Mouse (Mus musculus) hematopoietic stem cell, adult 5-6 weeks (primary cell): ENCODE measurements around the gene Nipal4. TPM values are rescaled to one million over a fixed set of nuclear protein-coding genes. Genes with fewer than 3 reads are reported as not detected.

Experiments
- ATAC-seq, 2 experiments: fragments of 125-278 bp in 1 of 2; replicated peaks in 1 of 2; 2 replicates each; pipeline ENCODE4 v1.8.0; 2016 to 2017; ENCODE audit warnings: inconsistent platforms in 2 of 2, mild to moderate bottlenecking in 2 of 2, moderate number of reproducible peaks in 2 of 2, low read depth in 1 of 2, moderate TSS enrichment in 1 of 2; ENCODE audit not compliant: low FRiP score in 2 of 2, poor library complexity in 2 of 2, severe bottlenecking in 2 of 2, insufficient read depth in 1 of 2, low TSS enrichment in 1 of 2
- total RNA-seq: library from RNA; stranded (forward); fragments of 172-1452, 232-1000 nt; gene quantifications from 2 replicates; pipeline ENCODE4 v1.2.3, GENCODE M21; 2017

The Nipal4 gene
- total RNA-seq, 1 experiment from 2014 or later, result not detected

- no peak for ATAC-seq
Observed at GRCm38 (mm10) chr11:46177246-46178043, 11.1 kb upstream of the Nipal4 start.

GRCm38 (mm10) chr11:46176155-46176554 lies 9.8 kb upstream of the Nipal4 start:
- ATAC-seq, result no peak

GRCm38 (mm10) chr11:46172128-46172527 lies 5.8 kb upstream of the Nipal4 start:
- no peak for ATAC-seq

- ATAC-seq, result no peak
Observed at GRCm38 (mm10) chr11:46169908-46170307, 3.6 kb upstream of the Nipal4 start.

GRCm38 (mm10) chr11:46168506-46168905 lies 2.2 kb upstream of the Nipal4 start:
- ATAC-seq, result no peak

DNA sequence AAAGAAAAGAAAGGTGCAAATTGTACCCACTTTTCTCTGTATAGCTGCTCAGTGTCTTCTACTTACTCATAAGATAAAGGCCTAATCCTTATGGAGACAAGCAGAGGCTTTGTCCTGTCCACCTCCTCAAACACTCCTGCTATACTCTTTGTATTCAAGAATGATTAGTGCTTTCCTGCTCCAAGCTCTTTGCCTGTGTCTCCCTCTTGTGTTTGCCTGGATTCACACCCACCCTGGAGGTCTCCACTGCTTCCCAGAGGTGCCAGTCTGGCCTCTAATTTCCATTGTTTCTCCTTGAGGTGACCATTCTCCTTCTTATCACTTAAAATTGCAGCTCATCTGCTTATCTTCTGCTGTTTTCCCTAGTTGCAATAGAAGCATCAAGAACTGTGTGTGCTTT lies 8.8 kb downstream of the Nipal4 start:
- no peak for ATAC-seq

DNA sequence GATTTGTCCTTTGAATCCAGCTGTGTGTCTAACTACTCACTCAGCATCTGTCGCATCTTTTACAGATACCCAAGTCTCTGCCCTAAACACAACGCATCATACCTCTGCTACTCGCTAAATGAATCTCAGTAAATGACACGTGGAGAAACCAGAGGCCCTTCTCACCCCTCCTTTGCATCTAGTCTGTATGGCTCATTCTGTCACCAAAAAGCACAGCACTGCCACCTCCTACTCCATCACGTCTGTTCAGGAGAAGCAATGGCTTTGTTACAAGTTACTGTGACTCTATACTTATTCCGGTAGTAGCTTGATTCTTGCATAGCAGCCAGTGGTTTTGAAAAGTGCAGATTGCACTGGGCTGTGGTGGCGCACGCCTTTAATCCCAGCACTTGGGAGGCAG lies 9.4 kb downstream of the Nipal4 start:
- no peak for ATAC-seq

- ATAC-seq, result no peak; a peak in 1 of 4 replicates
Observed at GRCm38 (mm10) chr11:46146619-46147018, 19.7 kb downstream of the Nipal4 start.

GRCm38 (mm10) chr11:46145163-46145875 lies 21.0 kb downstream of the Nipal4 start:
- ATAC-seq, result no peak

- ATAC-seq, result no peak
Observed at GRCm38 (mm10) chr11:46143342-46143741, 23.0 kb downstream of the Nipal4 start.

GRCm38 (mm10) chr11:46134899-46135298 lies 31.4 kb downstream of the Nipal4 start:
- no peak for ATAC-seq

DNA sequence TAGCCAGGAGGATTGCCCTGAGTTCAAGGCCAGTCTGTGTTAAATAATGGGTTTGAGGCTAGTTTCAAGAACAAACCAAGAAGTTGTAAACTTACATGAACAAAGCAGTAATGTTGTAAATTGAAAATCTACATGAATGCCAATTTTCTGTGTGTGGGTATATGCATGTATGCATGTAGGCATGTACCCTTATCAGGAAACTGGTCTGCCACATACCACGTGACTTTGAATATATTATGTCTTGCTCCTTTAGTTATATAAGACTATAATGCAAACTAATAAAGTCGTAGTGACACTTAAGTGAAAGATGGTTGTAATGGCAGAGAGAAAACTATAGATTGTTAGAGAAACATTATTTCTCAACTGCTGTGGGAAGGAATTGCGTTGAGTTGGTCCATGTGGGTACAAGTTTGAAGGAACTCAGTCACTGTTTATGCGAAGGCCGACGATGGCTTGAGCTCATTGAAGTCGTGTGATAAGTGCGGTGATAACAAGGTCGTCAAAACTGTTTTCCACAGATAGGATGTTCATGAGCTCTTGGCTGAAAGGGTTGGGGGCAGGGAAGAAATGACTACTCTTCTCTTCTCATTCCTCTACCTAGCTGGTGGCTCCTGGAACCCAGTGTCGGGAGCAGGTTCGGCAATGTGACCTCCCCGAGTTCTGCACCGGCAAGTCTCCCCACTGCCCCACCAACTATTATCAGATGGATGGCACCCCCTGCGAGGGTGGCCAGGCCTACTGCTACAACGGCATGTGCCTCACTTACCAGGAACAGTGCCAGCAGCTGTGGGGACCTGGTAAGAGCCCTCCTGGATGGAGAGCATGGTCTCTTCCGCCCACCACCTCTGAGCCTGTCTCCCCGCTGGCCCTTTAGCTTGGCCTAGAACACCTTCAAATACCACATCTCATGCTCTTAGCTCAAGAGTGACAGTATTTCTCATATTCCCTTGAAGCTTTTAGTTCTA lies 35.0 kb downstream of the Nipal4 start:
- no peak for ATAC-seq

GRCm38 (mm10) chr11:46128548-46128945 lies 37.8 kb downstream of the Nipal4 start:
- ATAC-seq, result peak; percentile 62 to 69; a peak in 3 of 4 replicates

- ATAC-seq, result no peak
Observed at GRCm38 (mm10) chr11:46127621-46128547, 38.4 kb downstream of the Nipal4 start.

DNA sequence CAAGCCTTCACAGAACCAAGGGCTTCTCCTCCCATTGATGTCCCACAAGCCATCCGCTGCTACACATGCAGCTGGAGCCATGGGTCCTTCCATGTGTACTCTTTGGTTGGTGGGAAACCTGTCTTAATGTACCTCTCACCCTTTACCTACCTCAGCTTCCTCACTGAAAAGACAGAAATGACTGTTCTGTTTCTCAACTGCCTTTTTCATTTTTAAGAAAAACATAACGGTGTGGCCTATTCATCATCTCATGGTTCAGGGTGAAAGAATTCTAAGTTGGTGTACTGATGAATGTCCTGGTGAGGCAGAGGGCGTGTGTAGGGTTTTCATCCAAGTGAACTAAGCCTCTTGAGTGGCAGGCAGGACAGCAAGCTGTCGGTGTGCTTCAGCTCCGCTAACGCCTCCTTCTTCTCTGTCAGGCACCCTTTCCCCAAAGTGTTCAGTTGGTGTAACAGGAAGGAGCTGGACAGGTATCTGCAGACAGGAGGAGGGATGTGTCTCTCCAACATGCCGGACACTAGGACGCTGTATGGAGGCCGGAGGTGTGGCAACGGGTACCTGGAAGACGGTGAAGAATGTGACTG lies 39.4 kb downstream of the Nipal4 start:
- ATAC-seq, result no peak

GRCm38 (mm10) chr11:46126317-46126716 lies 40.0 kb downstream of the Nipal4 start:
- ATAC-seq, result no peak
